Mouse (Mus musculus) MEL (cell line): ENCODE data around the gene N4bp2l1. TPM values are rescaled to one million over a fixed set of nuclear protein-coding genes. Genes with fewer than 3 reads are reported as not detected.

Experiments
- DNase-seq: peaks from one replicate; pipeline ENCODE4 v3.0.0; 2011; ENCODE audit warnings: low read depth, low spot score
- H3K27ac ChIP-seq: 2 replicates; pipeline ENCODE4 v1.5.1; 2012; ENCODE audit warnings: low read depth, mild to moderate bottlenecking, control low read depth, low read length, moderate library complexity; ENCODE audit not compliant: control insufficient read depth
- H3K27me3 ChIP-seq, 2 experiments: fragments of 150-350 bp in 1 of 2; sonication (generic) in 1 of 2; 2 replicates each; pipeline ENCODE4 v1.6.1; 2012; ENCODE audit warnings: low read length in 2 of 2, mild to moderate bottlenecking in 2 of 2, improper control_type of control experiment in 1 of 2, moderate library complexity in 1 of 2; ENCODE audit not compliant: insufficient read depth in 2 of 2, control insufficient read depth in 1 of 2
- H3K36me3 ChIP-seq, 2 experiments: 2 replicates each; pipeline ENCODE4 v1.6.1; 2012 to 2014; ENCODE audit warnings: low read length in 2 of 2, improper control_type of control experiment in 1 of 2, inconsistent platforms in 1 of 2, mild to moderate bottlenecking in 1 of 2; ENCODE audit not compliant: insufficient read depth in 2 of 2, control insufficient read depth in 1 of 2
- H3K4me1 ChIP-seq, 2 experiments: fragments of 150-350 bp in 1 of 2; sonication (generic) in 1 of 2; 2 replicates each; pipeline ENCODE4 v1.6.1; 2012; ENCODE audit warnings: low read length in 2 of 2, improper control_type of control experiment in 1 of 2, mild to moderate bottlenecking in 1 of 2; ENCODE audit not compliant: insufficient read depth in 2 of 2, control insufficient read depth in 1 of 2
- H3K4me3 ChIP-seq, 2 experiments: fragments of 150-350 bp in 1 of 2; sonication (generic) in 1 of 2; 2 replicates each; pipeline ENCODE4 v1.5.1; 2012; ENCODE audit warnings: low read depth in 2 of 2, low read length in 2 of 2, mild to moderate bottlenecking in 2 of 2, moderate library complexity in 2 of 2, control low read depth in 1 of 2, improper control_type of control experiment in 1 of 2; ENCODE audit not compliant: control insufficient read depth in 1 of 2, insufficient read depth in 1 of 2
- H3K79me2 ChIP-seq: 2 replicates; pipeline ENCODE4 v1.6.1; 2012; ENCODE audit warnings: mild to moderate bottlenecking, low read length, moderate library complexity; ENCODE audit not compliant: control insufficient read depth, poor library complexity, insufficient read depth
- H3K9ac ChIP-seq: 2 replicates; pipeline ENCODE4 v1.6.1; 2012; ENCODE audit warnings: low read depth, mild to moderate bottlenecking, control low read depth, low read length, moderate library complexity; ENCODE audit not compliant: control insufficient read depth, poor library complexity, severe bottlenecking
- H3K9me3 ChIP-seq: fragments of 150-350 bp; sonication (generic); replicated peaks from 2 replicates; pipeline ENCODE4 v1.6.1; 2012; ENCODE audit warnings: mild to moderate bottlenecking, low read length, improper control_type of control experiment, moderate library complexity; ENCODE audit not compliant: insufficient read depth
- CHD2 ChIP-seq: IDR thresholded peaks from 2 replicates; pipeline ENCODE4 v1.6.1; 2011; ENCODE audit warnings: low read length, improper control_type of control experiment
- EP300 ChIP-seq, 2 experiments: IDR thresholded peaks; 2 replicates each; pipeline ENCODE4 v1.6.1; 2011; ENCODE audit warnings: improper control_type of control experiment in 2 of 2, low read length in 2 of 2, low read depth in 1 of 2, mild to moderate bottlenecking in 1 of 2
- ETS1 ChIP-seq: IDR thresholded peaks from 2 replicates; pipeline ENCODE4 v1.6.1; 2012; ENCODE audit warnings: low read depth, mild to moderate bottlenecking, inconsistent platforms, low read length, improper control_type of control experiment, moderate library complexity
- KAT2A ChIP-seq: conservative IDR thresholded peaks from 2 replicates; pipeline ENCODE4 v1.6.1; 2012; ENCODE audit warnings: low read depth, low read length, improper control_type of control experiment, inconsistent platforms
- MAZ ChIP-seq: IDR thresholded peaks from 2 replicates; pipeline ENCODE4 v1.6.1; 2012; ENCODE audit warnings: low read depth, mild to moderate bottlenecking, inconsistent platforms, low read length, improper control_type of control experiment
- MEF2A ChIP-seq: IDR thresholded peaks from 2 replicates; pipeline ENCODE4 v1.6.1; 2014; ENCODE audit warnings: low read depth, mild to moderate bottlenecking, inconsistent platforms, low read length, improper control_type of control experiment; ENCODE audit not compliant: poor library complexity, insufficient replicate concordance, severe bottlenecking; ENCODE audit errors: extremely low read depth
- MYC ChIP-seq: IDR thresholded peaks from 2 replicates; pipeline ENCODE4 v1.6.1; 2011; ENCODE audit warnings: low read depth, mild to moderate bottlenecking, low read length, improper control_type of control experiment, moderate library complexity
- NELFE ChIP-seq: IDR thresholded peaks from 2 replicates; pipeline ENCODE4 v1.6.1; 2011; ENCODE audit warnings: low read depth, low read length, improper control_type of control experiment
- POLR2A ChIP-seq, 2 experiments: IDR thresholded peaks; 2 replicates each; pipeline ENCODE4 v1.6.1; 2011 to 2012; ENCODE audit warnings: low read length in 2 of 2, mild to moderate bottlenecking in 2 of 2, control low read depth in 1 of 2, improper control_type of control experiment in 1 of 2, low read depth in 1 of 2, moderate library complexity in 1 of 2; ENCODE audit not compliant: control insufficient read depth in 1 of 2, insufficient read depth in 1 of 2, poor library complexity in 1 of 2
- POLR2AphosphoS5 ChIP-seq: IDR thresholded peaks from 2 replicates; pipeline ENCODE4 v1.6.1; 2012; ENCODE audit warnings: low read depth, borderline replicate concordance, mild to moderate bottlenecking, inconsistent platforms, low read length, moderate library complexity, mixed read lengths
- SMC3 ChIP-seq: IDR thresholded peaks from 2 replicates; pipeline ENCODE4 v1.6.1; 2011; ENCODE audit warnings: low read depth, low read length, improper control_type of control experiment
- TAL1 ChIP-seq: IDR thresholded peaks from 2 replicates; pipeline ENCODE4 v1.6.1; 2012; ENCODE audit warnings: mild to moderate bottlenecking, inconsistent platforms, low read length, moderate library complexity, mixed read lengths
- TBP ChIP-seq: IDR thresholded peaks from 2 replicates; pipeline ENCODE4 v1.8.0; 2011; ENCODE audit warnings: low read depth, low read length, improper control_type of control experiment
- UBTF ChIP-seq: IDR thresholded peaks from 2 replicates; pipeline ENCODE4 v1.6.1; 2012; ENCODE audit warnings: low read depth, mild to moderate bottlenecking, inconsistent platforms, low read length, improper control_type of control experiment, moderate library complexity, borderline replicate concordance; ENCODE audit not compliant: insufficient read depth
- ZC3H11A ChIP-seq: IDR thresholded peaks from 2 replicates; pipeline ENCODE4 v1.6.1; 2012; ENCODE audit warnings: low read depth, mild to moderate bottlenecking, inconsistent platforms, low read length, improper control_type of control experiment
- ZMIZ1 ChIP-seq: IDR thresholded peaks from 2 replicates; pipeline ENCODE4 v1.6.1; 2012; ENCODE audit warnings: low read depth, mild to moderate bottlenecking, inconsistent platforms, low read length, improper control_type of control experiment, moderate library complexity
- ZNF384 ChIP-seq: IDR thresholded peaks from 2 replicates; pipeline ENCODE4 v1.6.1; 2012; ENCODE audit warnings: low read depth, mild to moderate bottlenecking, inconsistent platforms, low read length, improper control_type of control experiment
- polyA plus RNA-seq, 2 experiments: library from polyadenylated mRNA; stranded (reverse) in 1 of 2; unstranded in 1 of 2; fragments of >175 nt in 1 of 2; fragments of >200 nt in 1 of 2; gene quantifications; 2 replicates each; pipeline versions ENCODE4 v1.2.1 to v1.2.4; 2012; ENCODE audit warnings: low replicate concordance in 2 of 2, low read depth in 1 of 2; ENCODE audit not compliant: insufficient read length in 2 of 2, insufficient read depth in 1 of 2, missing spikeins in 1 of 2
- total RNA-seq: library from RNA; depleted of rRNA; stranded (reverse); fragments of 300-350 nt; gene quantifications from 2 replicates; pipeline ENCODE4 v1.2.3, GENCODE M21; 2012

Gene N4bp2l1
- total and polyA plus RNA-seq, 3 experiments = 2.6 to 15.0 TPM; not detected in 1

- H3K4me3 ChIP-seq = no peak overlapping the region
- H3K4me1 ChIP-seq = no peaks in the 10 kb centered on the region
- H3K36me3 ChIP-seq = no peaks in the 10 kb centered on the region
- H3K27ac ChIP-seq = no peak overlapping the region
- TF ChIP-seq TAL1 = no peak
- TF ChIP-seq MYC = no peak
- no peak for TF ChIP-seq MAZ
- TF ChIP-seq CHD2 = no peak
- no peak for TF ChIP-seq NELFE
- TF ChIP-seq POLR2AphosphoS5 = no peak
- no peak for TF ChIP-seq MEF2A
- TF ChIP-seq KAT2A = no peak
- TF ChIP-seq POLR2A (IDR thresholded peaks at IDR 0.05; ENCODE audit: control insufficient read depth in 1 of 2, insufficient read depth in 1 of 2, low read depth in 1 of 2, low read length in 2 of 2, poor library complexity in 1 of 2) = no peak
- TF ChIP-seq ZNF384 = no peak
- no peak for TF ChIP-seq EP300 (IDR thresholded peaks at IDR 0.05; ENCODE audit: low read depth in 1 of 2, low read length in 2 of 2)
- H3K9me3 ChIP-seq = no peaks in the 10 kb centered on the region
- H3K9ac ChIP-seq = no peak overlapping the region
- H3K27me3 ChIP-seq = no peaks in the 10 kb centered on the region
- DNase-seq = no peak
- H3K79me2 ChIP-seq = no peaks in the 10 kb centered on the region
Observed at GRCm38 (mm10) chr5:150607631-150608030, 10.6 kb upstream of the N4bp2l1 start.

- H3K27me3 ChIP-seq = no peaks in the 10 kb centered on the region
- no peaks in the 10 kb centered on the region for H3K36me3 ChIP-seq
- H3K9ac ChIP-seq = no peak overlapping the region
- TF ChIP-seq ZC3H11A (no peak), ZMIZ1 (no peak), ETS1 (no peak), SMC3 (no peak), UBTF (no peak), TBP (no peak)
- H3K4me1 ChIP-seq = no peaks in the 10 kb centered on the region
- H3K79me2 ChIP-seq = no peaks in the 10 kb centered on the region
- no peak for DNase-seq
- H3K27ac ChIP-seq = no peak overlapping the region
- H3K9me3 ChIP-seq = no peaks in the 10 kb centered on the region
- H3K4me3 ChIP-seq = no peak overlapping the region
Observed at GRCm38 (mm10) chr5:150606131-150606530, 9.1 kb upstream of the N4bp2l1 start.
